Mouse (Mus musculus) spleen, adult 2 months (tissue): ENCODE results near the gene Sbk1.

Experiments
- CTCF ChIP-seq: fragments of 200-500 bp; IDR thresholded peaks from 2 replicates; pipeline ENCODE4 v1.5.1; 2011; ENCODE audit warnings: mild to moderate bottlenecking, inconsistent platforms; ENCODE audit not compliant: insufficient read depth, insufficient read length, insufficient replicate concordance; ENCODE audit errors: extremely low read depth
- POLR2A ChIP-seq: fragments of 200-500 bp; IDR thresholded peaks from 2 replicates; pipeline ENCODE4 v1.6.1; 2011; ENCODE audit warnings: low read depth, low read length, inconsistent platforms

DNA sequence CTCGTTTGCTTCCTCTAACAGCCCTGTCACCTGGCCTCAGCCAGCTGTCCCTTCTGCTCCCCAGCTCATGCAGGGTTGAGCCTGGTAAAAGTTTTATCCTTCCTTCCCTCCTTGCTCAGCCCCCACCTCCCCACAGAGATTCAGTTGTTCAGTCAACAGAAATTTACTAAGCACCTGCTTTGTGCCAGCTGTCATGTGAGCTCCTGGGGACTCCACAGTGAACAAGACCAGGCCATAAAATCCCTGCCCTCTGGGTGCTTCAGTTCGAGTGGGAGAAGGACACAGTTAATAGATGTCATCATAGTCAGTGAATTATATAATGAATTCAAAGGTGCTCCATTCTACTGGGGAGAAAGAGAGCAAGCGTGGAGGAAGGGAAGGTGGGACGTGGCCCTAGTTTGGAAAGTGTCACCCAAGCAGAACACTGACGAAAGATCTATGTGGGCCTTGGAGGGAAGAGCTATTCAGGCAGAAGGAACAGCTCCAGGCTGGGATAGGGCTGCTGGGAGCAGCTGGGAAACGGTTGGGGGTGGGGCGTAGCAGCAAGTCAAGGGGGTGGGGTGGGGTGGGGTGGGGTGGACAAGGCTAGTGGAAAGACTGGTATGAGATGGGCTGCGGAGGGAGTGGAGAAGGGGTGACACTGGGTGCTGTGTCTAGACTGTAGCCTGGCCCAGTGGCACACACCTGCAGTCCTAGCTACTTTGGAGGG, 7.5 kb downstream of the Sbk1 start:
- TF ChIP-seq POLR2A (no peak), CTCF (no peak)
